Mouse (Mus musculus) stomach, embryonic 14.5 days (tissue): ENCODE data around the gene Btbd3. TPM values are rescaled to one million over a fixed set of nuclear protein-coding genes. Genes with fewer than 3 reads are reported as not detected.
"Not testable (repeated sequence)": the region's sequence is repeated elsewhere in the genome, so short reads cannot be mapped to it uniquely, and the experiment has no call there.

ENCODE experiments used
- ATAC-seq: fragments of 200-750 bp; cut with Nextera tagmentation; 2 replicates; pipeline ENCODE4 v1.8.0; 2017; ENCODE audit warnings: low read depth, moderate TSS enrichment; ENCODE audit not compliant: insufficient number of reproducible peaks, insufficient read depth, low FRiP score
- H3K27ac ChIP-seq: fragments of 300-500 bp; sonication (generic); 2 replicates; pipeline ENCODE4 v1.5.1; 2014; ENCODE audit warnings: mild to moderate bottlenecking, low read length, moderate library complexity, mixed read lengths
- H3K27me3 ChIP-seq: fragments of 300-500 bp; sonication (generic); 2 replicates; pipeline ENCODE4 v1.6.1; 2014; ENCODE audit warnings: low read length, control low read depth, mixed read lengths; ENCODE audit not compliant: control insufficient read depth, insufficient read depth
- H3K36me3 ChIP-seq: fragments of 300-500 bp; sonication (generic); 2 replicates; pipeline ENCODE4 v1.6.1; 2014; ENCODE audit warnings: mild to moderate bottlenecking, control low read depth, low read length, moderate library complexity, mixed read lengths; ENCODE audit not compliant: control insufficient read depth, insufficient read depth
- H3K4me1 ChIP-seq: fragments of 300-500 bp; sonication (generic); 2 replicates; pipeline ENCODE4 v1.6.1; 2014; ENCODE audit warnings: low read length, control low read depth, mixed read lengths; ENCODE audit not compliant: control insufficient read depth, insufficient read depth
- H3K4me2 ChIP-seq: fragments of 300-500 bp; sonication (generic); replicated peaks from 2 replicates; pipeline ENCODE4 v1.6.1; 2014; ENCODE audit warnings: low read depth, low read length, control low read depth
- H3K4me3 ChIP-seq: fragments of 300-500 bp; sonication (generic); 2 replicates; pipeline ENCODE4 v1.5.1; 2014; ENCODE audit warnings: low read depth, low read length, control low read depth
- H3K9ac ChIP-seq: fragments of 300-500 bp; sonication (generic); replicated peaks from 2 replicates; pipeline ENCODE4 v1.6.1; 2014; ENCODE audit warnings: low read depth, mild to moderate bottlenecking, control low read depth, low read length, moderate library complexity, mixed read lengths
- H3K9me3 ChIP-seq: fragments of 300-500 bp; sonication (generic); 2 replicates; pipeline ENCODE4 v1.6.1; 2016; ENCODE audit warnings: low read depth, low read length, control low read depth; ENCODE audit not compliant: control insufficient read depth
- WGBS: fragments of 180-500 bp; shearing (Covaris S2); extraction: QIAGEN DNeasy Blood & Tissue Kit; methylation state at CpG from one replicate; pipeline ENCODE4 v1.1.7; 2014; 5-methylcytosine and 5-hydroxymethylcytosine counted together
- polyA plus RNA-seq: library from polyadenylated mRNA; unstranded; fragments of >200 nt; fragmentation: Nextera tagmentation; extraction: Ambion mirVana; gene quantifications from 2 replicates; pipeline ENCODE4 v1.2.1, GENCODE M21; 2014

Gene Btbd3
- polyA plus RNA-seq, 1 experiment from 2014 or later = 35.7 TPM

- Histone ChIP-seq H3K36me3 (no peaks in the 10 kb centered on the region), H3K27me3 (no peaks in the 10 kb centered on the region), H3K4me3 (no peak overlapping the region), H3K4me1 (no peaks in the 10 kb centered on the region), H3K27ac (no peak overlapping the region), H3K9ac (no peak overlapping the region), H3K9me3 (no peaks in the 10 kb centered on the region), H3K4me2 (no peak overlapping the region)
- no peak for ATAC-seq
- WGBS = 77% methylated on average over 16 of the region's 16 CpGs
Measured at GRCm38 (mm10) chr2:138322270-138323114, 66.1 kb downstream of the Btbd3 start.

- Histone ChIP-seq H3K9me3 (no peaks in the 10 kb centered on the region), H3K27ac (no peak overlapping the region), H3K4me1 (no peaks in the 10 kb centered on the region), H3K36me3 (no peaks in the 10 kb centered on the region), H3K27me3 (no peaks in the 10 kb centered on the region), H3K4me2 (no peak overlapping the region), H3K4me3 (no peak overlapping the region), H3K9ac (no peak overlapping the region)
- WGBS = 67% methylated on average over 4 of the region's 4 CpGs
- no peak for ATAC-seq
Measured at GRCm38 (mm10) chr2:138326367-138326766, 70.0 kb downstream of the Btbd3 start.

GRCm38 (mm10) chr2:138334198-138334597 is 77.8 kb downstream of the Btbd3 start:
- not testable (repeated sequence) for H3K9ac ChIP-seq, H3K27ac ChIP-seq, H3K9me3 ChIP-seq, ATAC-seq, H3K4me1 ChIP-seq, H3K27me3 ChIP-seq, H3K4me3 ChIP-seq, H3K36me3 ChIP-seq, H3K4me2 ChIP-seq
- 71% methylated on average over 2 of the region's 2 CpGs for WGBS

GRCm38 (mm10) chr2:138337886-138338494 is 81.6 kb downstream of the Btbd3 start:
- Histone ChIP-seq H3K27ac (no peak overlapping the region), H3K9ac (no peak overlapping the region), H3K9me3 (no peaks in the 10 kb centered on the region), H3K4me3 (no peak overlapping the region), H3K4me1 (no peaks in the 10 kb centered on the region), H3K27me3 (no peaks in the 10 kb centered on the region), H3K36me3 (no peaks in the 10 kb centered on the region), H3K4me2 (no peak overlapping the region)
- 66% methylated on average over 6 of the region's 6 CpGs for WGBS
- no peak for ATAC-seq

GRCm38 (mm10) chr2:138338524-138338923 is 82.2 kb downstream of the Btbd3 start:
- no peaks in the 10 kb centered on the region for H3K36me3 ChIP-seq
- H3K9ac ChIP-seq = no peak overlapping the region
- ATAC-seq = no peak
- H3K27me3 ChIP-seq = no peaks in the 10 kb centered on the region
- no peak overlapping the region for H3K4me2 ChIP-seq
- no peaks in the 10 kb centered on the region for H3K9me3 ChIP-seq
- no peak overlapping the region for H3K27ac ChIP-seq
- 70% methylated on average over 1 of the region's 1 CpGs for WGBS
- no peaks in the 10 kb centered on the region for H3K4me1 ChIP-seq
- H3K4me3 ChIP-seq = no peak overlapping the region

GRCm38 (mm10) chr2:138355366-138355765 is 99.0 kb downstream of the Btbd3 start:
- H3K4me1 ChIP-seq = no peaks in the 10 kb centered on the region
- no peak overlapping the region for H3K9ac ChIP-seq
- no peak overlapping the region for H3K4me3 ChIP-seq
- no peaks in the 10 kb centered on the region for H3K36me3 ChIP-seq
- H3K27ac ChIP-seq = no peak overlapping the region
- WGBS = 82% methylated on average over 3 of the region's 3 CpGs
- H3K27me3 ChIP-seq = no peaks in the 10 kb centered on the region
- ATAC-seq = no peak
- H3K4me2 ChIP-seq = no peak overlapping the region
- no peaks in the 10 kb centered on the region for H3K9me3 ChIP-seq

- WGBS = 63% methylated on average over 5 of the region's 5 CpGs
- Histone ChIP-seq H3K4me1 (no peaks in the 10 kb centered on the region), H3K9me3 (no peaks in the 10 kb centered on the region), H3K27me3 (no peaks in the 10 kb centered on the region), H3K9ac (no peak overlapping the region), H3K4me2 (no peak overlapping the region), H3K36me3 (no peaks in the 10 kb centered on the region), H3K27ac (peak overlapping the region; percentile 33; the same call in 1 of the 2 replicates), H3K4me3 (no peak overlapping the region)
- peak; percentile 58; the same call in 1 of the 2 replicates for ATAC-seq
Measured at GRCm38 (mm10) chr2:138362474-138362873, 106.1 kb downstream of the Btbd3 start.

GRCm38 (mm10) chr2:138365391-138365790 is 109.0 kb downstream of the Btbd3 start:
- WGBS = 91% methylated on average over 4 of the region's 4 CpGs
- no peak overlapping the region for H3K4me2 ChIP-seq
- ATAC-seq = no peak
- no peaks in the 10 kb centered on the region for H3K27me3 ChIP-seq
- H3K27ac ChIP-seq = no peak overlapping the region
- no peaks in the 10 kb centered on the region for H3K4me1 ChIP-seq
- H3K9ac ChIP-seq = no peak overlapping the region
- no peak overlapping the region for H3K4me3 ChIP-seq
- H3K36me3 ChIP-seq = no peaks in the 10 kb centered on the region
- no peaks in the 10 kb centered on the region for H3K9me3 ChIP-seq
